Mouse (Mus musculus) layer of hippocampus, postnatal 36 days (tissue): ENCODE measurements at regions not wholly inside any gene's neighbourhood (a gene's known extent, or its start where the extent isn't known, plus 50 kb on each side); places are given as distances from the start of the nearest gene placed in this dataset.

Source experiments
- DNase-seq, 2 experiments: peaks; one replicate each; pipeline ENCODE4 v3.0.0; 2022

DNA sequence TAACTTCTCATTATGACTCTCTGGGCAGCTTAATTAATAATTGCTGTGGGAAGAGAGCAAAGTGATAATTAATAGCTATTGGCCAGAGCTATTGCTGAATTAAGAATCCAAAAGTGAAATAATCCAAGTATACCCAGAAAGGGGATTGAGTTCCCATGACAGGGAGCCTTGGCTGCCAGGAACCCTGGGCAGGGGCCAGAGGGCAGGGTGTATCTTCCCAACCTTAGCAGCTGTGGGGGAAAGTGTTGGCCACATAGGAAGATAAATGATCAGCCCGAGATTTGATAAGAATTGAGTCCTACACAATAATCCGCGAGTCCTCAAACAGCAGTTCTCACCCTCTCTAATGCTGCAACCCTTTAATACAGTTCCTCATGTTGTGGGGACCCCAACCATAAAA is 450.0 kb upstream of the Meis1 start:
- no peak for DNase-seq

DNA sequence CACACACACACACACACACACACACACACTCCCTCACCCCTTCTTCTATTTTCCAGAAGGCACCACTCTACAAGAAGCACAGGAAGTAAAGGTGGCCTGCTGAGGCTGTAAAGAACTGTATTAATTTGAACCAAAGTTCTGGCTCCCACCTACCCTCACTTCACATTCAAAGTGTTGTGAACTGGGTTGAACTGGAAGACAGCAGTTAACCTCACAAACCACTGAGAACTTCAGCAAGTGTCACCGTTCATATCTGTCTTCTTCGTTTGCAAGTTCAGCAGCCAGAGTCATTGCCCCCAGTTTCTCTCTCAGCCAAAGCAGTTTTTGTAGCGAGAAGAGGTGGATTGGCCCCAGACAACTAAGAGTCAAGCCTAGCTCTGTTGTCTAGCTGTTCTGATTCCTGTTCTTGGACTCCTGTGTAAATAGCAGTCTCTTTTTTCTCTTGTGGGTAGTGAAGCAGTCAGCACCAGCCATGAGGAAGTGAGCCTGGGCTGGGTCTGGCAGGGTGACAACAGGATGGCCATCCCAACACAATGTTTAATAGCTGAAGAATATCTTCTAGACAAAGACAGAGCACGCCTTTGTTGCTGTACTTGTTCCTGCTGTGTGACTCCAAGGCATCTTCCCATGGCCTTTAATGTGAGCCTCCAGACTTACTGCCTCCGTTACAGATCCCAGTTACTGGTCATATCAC is 452.0 kb upstream of the Meis1 start:
- no peak for DNase-seq

DNA sequence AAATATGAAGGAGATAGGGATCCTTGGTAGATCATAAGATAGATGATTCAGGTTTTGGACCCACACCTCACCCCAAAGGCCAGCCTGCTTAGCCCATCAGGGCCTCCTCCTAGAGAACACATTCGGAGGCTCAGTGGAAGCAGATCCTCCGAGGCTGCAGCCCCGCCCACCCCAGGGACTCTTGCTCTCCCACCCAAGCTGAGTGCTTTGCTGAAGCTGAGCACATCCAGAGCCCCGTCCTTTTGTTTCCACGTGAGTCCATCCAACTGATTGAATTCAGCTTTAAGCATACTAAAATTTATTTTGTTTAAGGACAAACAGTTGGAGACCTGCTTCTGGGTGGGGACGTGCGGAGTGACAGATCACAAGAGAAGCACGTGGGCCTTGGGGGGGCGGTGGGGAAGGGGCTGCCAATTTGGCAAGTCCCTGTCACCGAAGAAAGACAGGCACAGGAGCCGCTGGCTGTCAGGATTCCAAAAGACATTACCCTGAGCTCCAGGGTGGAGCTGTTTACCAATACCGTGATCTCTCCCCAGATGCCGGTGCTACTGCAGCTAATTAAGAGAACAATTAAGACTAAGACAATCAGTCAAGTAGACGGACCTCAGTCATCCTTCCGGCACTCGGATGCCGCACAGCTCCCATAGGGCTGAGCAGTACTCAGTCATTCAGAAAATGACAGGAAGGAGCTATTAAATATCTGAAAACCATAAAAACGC is 448.9 kb upstream of the Spred2 start:
- DNase-seq, result no peak

DNA sequence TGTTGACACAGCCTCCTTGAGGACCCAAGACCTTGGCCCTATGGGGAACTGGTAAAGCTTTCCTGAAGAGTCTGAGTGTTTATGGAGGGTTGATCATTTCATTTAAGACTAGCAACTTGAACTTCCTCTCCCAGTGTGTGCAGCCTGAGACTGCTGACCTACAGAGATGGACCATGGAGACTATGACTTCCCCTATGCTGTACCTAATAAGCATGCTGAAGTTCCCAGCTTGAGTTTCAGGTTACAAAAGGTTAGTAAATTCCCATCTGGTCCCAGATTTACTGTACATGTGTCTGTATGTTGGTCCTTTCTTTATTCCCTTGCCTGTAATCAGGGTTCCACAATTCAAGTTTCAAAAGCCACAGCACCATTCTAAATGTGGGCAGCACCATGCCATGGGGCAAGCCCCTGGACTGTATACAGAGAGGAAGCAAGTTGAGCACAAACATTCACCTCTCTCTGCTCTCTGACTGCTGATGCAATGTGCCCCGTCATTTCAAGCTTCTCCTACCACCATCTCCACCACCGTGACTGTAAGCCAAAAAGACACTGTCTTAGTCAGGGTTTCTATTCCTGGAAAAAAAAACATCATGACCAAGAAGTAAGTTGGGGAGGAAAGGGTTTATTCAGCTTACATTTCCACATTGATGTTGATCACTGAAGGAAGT is 431.0 kb upstream of the Spred2 start:
- DNase-seq, result no peak

DNA sequence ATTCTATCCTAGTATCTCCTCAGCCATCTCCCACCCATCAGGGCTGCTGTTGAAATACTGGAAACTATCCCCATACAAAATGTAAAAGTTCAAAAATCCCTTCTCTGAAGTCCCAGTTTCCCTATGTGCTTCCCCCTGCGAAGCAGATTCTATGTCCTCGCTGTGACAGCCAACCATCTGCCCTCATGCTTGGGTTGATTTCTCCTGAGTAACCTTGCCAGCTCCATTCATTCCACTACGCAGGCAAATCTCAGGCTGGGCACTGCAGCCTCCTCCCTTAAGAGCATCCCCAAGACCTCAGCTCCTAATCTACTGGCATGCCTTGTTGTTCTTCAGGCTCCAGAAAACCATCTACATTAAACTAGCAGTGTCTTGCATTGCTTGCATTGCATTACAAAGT is 402.5 kb upstream of the Spred2 start:
- no peak for DNase-seq

DNA sequence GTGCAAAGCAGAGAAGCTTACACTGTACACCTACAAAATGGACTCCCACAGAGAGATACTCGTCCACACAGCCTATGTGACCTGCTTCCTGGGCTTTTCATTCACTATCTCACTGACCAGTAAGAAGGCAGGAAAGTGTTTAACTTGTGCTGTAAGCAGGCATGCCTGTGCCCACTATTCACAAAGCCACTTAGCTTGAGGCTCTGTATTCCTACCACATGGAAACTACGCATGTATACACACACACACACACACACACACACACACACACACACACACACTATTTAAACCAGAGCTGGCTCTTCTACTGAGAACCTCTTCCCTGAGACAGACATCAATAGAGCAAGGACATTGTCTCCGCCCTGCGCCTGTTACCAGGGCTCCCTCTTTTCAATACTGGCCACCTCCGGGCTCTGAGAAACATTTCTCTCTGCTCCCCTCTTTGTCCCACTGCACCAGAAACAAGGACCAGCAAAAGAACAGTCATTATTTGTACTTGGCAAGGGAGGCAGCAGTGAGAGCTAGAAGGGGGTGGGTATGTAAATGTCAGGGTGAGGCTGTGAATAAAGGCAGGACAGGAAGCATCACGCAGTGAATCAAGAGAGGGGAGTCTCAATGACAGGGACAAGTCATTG is 400.2 kb upstream of the Spred2 start:
- peak in 1 of 2 experiments; percentile 5 for DNase-seq

DNA sequence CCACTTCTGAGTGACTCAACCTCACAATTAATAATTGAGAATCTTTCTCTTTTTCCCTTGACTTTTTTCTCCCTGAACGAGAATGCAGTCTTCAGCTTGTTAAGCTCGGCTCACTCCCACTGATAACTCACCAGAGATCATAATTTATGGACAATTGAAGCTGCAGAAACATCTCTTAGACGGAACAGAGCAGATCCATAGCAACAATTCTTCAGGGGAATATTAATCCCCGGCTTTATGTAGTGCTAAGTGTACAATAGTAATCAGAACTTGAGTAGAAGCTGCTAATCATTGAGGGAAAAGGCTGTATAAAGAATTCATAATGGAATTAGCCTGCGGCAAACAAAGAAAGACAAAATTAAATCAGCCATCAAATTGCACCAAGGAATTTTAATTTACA is 395.0 kb upstream of the Spred2 start:
- no peak for DNase-seq

DNA sequence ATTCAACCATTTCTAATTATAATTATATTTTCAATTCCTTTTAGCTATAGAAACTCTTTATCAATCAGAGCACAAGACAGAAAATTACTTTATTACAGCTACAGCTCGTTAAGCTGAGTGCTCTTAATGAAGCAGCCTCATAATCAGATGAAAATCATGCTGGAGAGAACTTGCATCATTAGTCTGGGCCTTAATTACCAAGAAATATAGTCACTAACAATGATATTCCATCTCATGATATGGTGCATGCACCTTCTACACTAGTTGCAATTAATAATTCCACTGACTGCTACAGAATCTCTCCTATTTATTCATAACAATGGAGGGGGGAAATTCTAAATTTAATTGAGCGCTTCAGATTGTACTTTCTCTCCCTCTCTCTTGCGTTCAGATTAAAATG is 393.5 kb upstream of the Spred2 start:
- DNase-seq, result no peak

DNA sequence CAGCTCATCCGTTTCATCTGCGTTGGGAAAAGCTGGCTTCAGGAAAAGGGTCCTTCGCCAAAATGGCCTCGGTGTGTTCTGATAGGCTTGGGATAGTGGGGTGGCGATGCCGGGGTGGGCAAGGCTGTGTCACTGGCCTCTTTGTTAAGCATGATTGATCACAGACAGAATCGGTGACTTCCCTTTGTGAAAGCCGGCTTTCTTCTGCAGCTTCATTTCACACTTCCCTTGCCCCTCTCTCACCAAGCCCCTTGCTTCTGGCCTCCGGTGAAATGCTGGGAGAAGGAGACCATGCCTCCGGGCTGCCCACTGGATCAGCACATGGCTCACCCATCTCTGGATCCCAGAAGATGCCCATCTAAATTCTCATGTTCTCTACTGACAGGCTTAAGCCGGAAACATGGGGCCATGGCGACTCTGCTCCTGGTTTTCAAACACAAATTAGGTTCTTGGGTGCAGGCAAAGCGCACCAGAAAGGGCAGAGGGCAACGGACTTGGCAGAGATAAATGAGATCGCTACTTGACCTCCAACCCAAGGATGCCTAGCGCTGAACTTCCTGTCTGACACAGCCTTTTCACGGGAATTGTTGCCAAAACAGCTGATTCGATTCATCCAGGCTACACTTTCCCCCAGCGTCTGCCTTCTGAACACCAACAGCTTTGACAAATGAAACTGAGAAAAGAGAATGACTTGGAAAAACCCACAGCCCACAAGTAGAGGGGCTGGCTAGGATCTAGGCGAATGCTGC is 392.7 kb upstream of the Spred2 start:
- DNase-seq, result no peak

DNA sequence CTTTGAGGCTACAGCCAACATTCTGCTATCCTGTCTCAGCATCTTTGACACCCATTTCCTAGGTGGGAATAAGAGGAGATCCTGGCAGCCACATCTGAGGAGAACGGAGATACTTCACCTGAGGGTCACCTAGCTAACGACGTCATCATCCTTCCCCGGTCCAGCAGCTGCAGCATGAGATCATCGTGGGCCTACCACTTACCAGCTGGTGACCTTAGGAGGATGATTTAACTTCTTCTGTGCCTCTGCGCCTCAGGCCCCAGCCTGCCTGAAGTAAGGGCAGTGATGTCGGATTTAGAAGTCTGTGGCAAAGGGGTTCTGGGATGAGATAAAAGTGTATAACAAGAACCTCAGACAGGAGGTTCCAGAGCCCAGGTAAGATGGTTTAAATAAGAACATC is 391.3 kb upstream of the Spred2 start:
- DNase-seq, result no peak

DNA sequence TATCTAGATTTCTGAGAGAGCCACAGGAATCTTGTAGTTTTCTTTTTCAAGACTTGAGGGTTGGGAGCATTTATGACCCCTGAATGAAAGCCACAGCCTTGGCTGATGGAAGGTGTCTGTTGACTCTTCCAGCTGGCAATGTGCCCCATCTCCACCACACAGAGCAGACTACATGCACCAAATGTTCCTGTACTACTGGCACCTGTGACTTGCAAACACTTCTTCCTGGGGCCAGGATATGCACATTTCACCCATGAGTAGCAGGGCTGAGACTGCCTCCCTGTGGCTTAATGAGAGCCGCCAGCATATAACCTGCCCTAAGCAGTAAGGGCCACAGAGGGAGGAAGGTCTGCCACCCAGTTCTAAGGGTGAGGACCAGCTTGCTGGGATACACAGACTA is 390.5 kb upstream of the Spred2 start:
- no peak for DNase-seq

DNA sequence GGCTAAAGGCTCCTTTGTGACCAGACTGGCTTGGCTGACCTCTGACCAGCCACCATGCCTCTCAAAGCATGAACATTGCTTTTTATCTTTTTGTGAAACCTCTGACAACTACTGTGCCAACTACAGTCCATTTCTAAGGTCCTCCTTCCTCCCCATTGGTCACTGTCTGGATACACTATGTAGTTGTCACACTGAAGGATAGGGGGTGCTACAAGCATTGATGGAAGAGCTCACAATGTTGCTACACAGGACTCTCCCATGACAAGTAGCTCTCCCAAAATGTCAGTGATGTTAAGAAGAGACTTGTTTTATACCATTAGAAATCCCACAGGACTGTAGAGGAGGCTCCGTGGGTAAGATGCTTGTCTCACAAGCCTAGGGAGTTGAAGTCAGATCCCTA is 389.0 kb upstream of the Spred2 start:
- DNase-seq, result no peak

DNA sequence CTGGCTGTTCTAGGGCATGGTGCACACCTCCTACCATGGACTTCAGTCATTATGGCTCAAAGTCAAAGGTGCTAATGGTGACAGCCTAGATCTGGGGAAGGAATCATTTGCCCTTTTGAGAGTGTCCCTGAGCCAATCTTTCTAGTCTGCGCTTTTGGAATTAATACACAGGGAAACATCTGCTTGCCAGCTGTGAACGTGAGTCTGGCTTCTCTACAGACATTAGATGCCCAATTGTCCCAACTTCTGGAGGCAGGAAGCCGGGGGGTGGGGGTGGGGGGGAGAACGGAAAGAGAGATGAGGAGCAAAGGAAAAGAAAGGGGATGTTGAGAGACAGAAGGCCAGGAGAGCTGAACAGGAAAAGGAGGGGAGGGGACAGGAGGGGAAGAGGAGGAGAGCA is 377.9 kb upstream of the Spred2 start:
- no peak for DNase-seq

DNA sequence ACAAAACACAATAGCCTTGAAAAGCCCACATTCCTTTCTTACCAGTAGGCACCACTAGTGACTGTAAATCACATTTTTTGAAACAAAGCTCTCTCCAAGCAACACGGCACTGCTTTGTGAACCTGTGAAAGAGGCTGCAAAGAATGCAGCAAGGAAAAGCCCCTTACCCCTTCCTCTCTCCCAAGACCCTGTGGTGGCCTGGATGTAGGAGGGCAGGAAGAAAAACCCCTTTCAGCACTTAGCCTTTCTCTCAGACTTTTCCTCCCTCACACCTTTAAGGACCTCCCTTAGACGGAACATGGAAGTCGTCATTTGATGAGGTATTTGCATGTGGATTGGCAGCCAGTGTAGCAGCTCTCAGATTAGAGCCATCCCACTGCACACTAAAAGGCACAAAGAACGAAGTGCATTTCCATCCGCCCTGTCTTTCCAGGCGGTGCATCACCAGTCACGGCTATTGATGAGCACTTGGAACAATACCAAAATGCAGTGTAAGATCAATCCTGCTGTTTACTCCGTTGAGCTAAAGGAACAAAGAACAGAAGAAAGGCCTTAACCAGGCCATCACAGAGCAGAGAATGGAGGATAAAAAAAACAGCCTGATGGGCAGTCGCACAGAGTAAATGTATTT is 369.7 kb upstream of the Spred2 start:
- no peak for DNase-seq

DNA sequence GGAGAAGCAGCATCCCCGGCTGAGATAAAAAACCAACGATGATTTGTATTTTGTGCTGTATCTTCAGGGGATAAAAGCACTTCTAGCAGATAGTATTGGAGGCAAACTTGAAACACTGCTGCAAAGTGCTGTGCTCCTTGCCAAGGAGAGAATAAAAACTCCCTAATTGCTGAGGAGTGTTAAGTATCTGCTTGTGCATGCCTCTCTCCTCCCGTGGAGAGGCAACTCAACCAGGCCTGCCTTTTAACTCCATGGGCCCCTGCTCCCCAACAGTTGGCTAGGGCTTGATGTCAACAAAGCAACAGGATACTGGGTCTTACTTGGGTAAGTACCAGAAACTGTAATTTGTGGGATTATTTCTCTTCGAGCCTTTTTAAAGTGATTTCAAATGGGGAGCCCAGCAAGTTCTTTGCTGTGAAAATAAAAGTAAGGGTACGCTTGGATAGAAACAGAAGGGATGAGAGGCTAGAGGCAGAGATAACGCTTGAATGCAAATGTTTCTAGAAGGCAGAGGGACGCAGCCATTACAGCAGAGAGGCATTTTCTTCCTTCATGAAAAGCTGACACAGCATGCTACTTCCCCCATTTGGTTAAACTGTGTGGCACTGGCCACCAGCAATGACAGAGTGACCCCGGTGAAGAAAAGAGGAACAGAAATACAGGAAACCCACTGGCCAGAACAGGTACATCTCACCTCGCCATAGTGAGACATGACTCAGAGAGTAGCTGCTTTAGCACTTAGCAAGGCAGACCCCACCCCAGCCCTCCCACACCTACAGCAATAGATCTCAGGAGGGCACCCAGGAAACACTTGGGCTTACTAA is 369.0 kb upstream of the Spred2 start:
- no peak for DNase-seq

DNA sequence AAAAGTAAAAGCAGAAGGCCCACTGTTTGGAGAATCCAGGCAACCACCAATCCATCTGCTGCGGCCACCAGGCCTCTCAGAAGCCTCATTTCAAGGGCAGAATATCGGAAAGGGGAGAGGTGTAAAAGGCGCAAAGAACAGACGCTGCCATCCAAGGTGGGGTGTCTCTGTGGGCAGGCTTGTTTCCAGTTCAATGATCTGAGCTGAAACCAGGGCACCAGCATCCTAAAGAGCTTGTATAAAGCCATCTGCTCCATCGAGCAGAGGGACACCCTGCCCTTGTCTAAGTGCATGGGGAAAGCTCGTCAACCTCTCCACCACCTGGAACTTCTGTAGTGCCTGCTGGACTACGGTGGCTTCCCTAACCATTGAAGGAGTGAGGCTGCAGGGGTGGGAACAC is 363.7 kb upstream of the Spred2 start:
- no peak for DNase-seq

DNA sequence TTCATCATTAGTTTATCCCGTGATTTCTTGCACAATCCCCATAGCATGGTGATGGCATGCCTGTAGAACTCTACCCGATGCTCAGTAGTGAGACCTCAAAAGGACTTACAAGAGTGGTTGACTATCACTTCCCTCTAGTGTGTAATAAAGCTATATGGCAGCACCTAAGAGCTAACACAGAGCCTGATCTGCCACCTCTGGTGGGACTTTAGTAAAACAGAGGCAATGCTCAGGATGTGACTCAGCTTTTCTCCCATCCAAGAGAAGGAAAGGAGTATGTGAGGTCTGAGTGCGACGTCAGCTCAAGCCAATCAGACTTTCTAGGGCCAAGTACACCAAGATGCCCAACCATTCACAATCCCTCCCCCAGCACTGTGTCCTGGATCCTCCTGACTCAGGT is 361.5 kb upstream of the Spred2 start:
- DNase-seq, result no peak

DNA sequence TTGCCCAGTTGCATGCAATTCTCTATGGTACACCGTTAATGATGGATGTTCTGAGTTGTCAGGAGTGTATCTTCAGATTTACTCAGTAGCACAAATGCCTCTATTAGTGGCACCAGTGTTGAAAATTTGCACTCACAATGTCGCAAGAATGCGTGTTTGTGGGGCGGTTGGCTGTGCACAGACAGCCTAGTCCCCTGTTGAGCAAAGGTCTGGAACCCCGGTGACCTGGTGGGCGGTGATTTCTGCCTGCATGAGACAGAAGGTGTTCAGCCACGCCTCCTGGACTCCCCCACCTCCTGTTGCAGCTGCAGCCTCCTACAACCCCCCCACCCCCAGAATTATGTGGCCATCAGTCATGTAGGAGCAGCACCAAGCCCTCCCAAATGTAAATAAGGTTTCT is 338.9 kb upstream of the Spred2 start:
- DNase-seq, result no peak

DNA sequence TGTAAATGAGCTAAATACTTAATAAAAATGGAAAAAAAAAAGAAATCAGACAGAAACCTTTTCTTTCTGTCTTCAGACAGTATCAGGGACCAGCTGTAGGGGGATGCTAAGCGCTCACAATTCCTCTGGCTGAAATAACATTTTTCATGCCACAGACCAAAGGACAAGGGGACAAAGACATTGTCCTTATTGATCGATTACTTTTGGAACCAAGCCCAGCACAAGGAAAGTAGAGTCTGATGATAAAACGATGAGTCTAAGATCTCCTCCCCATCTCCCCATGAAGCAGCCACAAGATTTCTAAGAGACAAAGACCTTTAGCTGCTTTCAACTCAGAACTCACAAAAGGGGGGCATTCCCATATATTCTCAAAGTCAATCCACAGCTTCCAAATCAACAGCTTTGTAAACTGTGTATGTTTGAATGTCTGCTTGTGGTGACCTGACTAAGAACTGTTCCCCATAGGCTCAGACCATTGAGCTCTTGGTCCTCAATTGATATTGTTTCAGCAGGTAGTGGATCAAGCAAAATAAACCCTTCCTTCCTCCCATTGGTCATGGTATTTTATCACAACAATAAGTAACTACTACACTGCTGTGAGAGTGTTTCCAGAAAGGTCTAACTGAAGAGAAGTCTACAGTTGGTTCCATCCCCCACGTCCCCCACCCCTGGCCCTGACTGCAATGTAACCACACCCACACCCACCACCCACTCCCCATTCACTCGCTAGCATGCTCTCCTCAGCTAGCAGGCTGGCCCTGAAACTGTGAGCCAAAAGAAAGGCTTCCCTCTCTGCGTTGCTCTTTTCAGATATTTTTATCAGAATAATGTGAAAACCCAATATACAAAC is 331.4 kb upstream of the Spred2 start:
- DNase-seq, result no peak

DNA sequence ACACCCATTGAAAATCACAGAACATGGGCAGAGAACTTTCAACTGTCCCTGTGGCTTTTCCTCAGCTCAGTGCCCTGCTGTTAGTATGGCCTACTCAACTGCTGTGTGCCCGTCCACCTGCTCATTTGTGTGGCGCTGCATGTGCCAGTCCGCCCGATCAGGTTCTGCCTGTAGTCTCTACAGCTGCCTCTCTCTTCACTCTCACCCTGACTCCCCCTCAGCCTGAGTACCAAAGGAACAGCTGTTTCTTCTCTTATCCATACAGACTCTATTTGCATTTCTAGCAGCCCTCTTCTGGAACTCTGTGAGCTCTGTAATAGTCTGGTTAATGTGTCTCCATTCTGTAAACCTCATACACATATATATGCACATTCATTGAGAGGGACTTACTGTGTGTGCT is 329.1 kb upstream of the Spred2 start:
- DNase-seq, result no peak
